Mouse (Mus musculus) CD4-positive, CD25-positive, alpha-beta regulatory T cell (primary cell): Measurements from ENCODE around the gene Abca17. TPM values are rescaled to one million over a fixed set of nuclear protein-coding genes. Genes with fewer than 3 reads are reported as not detected.

ENCODE experiments used
- polyA plus RNA-seq: library from polyadenylated mRNA; unstranded; fragments of 100-300 nt; shearing (Covaris generic); gene quantifications from one replicate; pipeline ENCODE4 v1.2.1, GENCODE M21; 2017

Gene Abca17
- polyA plus RNA-seq = 0.20 TPM

DNA sequence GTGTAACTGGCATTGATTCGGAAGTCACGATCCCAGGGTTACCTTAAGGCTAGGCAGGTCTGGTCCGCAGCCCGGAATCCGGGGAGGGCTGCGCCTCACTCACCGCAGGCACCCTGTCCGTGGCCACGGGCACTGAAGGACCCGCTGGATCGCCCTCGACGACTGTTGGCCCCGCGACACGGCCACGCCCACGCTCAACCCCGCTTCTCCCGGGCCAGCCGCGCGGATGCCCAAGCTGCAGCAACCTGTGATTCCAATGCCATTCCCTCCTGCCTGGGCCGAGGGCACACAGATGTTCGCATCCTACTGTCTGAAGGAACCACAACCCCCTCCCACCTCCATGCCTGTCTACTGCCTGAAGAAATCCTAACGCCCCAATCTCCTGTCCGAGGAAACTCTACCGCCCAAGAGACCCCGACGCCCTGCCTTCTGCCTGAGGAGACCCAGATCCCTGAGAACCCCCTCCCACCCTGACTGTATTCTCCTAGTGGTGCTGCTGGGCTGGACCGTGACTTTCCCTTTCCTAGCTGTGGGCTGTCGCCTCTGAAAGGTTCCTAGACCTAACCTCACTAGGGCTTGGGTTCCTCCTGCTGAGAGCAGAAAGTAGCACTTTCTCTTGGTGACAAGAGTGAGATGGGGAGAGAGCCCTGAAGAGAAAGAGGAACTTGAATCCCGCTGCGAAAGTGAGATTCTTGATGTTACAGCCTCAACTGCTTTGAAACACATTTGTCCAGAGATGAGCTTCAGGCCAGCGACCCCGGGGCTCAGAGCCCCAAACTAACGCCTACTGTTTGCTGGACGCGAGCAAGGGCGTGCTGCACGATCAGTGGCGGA, at the start of gene Abca17:
TSS of gene Abca17 (minus strand) at position 143 of the 834 bp plus-strand sequence.

DNA sequence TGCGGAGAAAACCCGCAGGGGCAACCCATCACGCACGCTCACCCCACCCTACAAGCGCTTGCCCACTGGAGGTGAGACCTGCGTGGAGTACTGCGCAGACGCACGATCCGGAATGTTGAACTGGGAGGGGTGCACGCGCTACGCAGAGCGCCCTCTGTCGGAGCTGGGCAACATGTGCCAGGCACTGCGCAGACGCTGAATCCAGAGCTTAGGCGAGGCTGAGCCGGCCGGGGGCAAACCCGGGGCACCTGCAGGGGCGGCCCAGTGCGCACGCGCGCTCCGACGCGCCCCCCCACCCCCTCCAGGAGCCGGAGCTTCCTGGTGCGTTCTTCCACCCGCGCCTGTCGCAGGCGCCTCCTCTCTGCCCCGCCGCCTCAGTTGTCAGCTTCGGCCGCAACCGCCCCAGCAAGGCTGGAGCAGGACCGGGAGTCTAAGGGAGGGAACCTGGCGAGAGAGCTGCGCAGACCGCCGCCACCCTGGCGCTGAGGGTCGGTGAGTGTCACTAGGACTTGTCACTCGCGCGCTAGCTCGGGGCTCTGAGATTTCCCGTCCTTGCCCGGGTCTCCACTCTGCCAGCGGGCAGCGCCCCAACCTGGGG, 991 bp upstream of the Abca17 start, which contains the start of gene Abca3:
TSS of gene Abca3 (plus strand) at position 191 of the 598 bp plus-strand sequence.

DNA sequence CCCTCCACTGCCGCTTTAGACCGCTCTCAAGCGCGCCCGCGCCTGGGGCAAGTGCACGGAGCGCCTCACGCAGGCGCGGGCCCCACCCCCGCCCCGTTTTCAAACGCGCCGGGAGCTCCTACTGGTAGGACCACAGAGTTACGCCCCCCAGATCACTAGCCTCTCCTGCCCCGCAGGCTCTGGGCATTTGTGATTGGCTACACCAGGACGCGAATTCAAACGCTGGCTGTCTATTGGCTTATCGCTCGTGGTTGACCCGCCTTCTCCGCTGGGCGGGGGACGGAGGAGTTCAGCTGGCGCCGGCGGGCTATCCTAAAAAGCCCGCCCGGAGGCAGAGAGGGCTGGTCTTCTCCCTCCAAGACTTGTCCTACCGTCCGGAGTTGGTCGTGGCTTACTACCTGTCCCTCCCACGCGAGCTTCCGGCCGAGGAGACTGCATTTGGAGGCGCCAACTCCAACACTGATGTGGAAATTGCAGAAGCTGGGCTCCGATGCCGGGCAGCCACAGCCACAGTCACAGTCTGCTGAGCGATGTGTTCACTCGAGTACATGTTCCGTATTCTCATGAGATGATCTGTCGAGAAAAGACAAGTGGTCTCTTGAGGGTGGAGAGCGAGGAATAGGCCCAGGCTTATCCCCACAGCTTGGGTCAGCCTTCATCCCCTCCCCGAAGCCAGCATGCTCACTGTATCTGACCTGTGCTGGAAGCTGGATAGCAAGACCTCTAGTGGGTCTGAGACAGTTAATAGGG, 99.4 kb downstream of the Abca17 start, which contains the start of gene Ccnf:
TSS of gene Ccnf (minus strand) at position 165 of the 750 bp plus-strand sequence.

DNA sequence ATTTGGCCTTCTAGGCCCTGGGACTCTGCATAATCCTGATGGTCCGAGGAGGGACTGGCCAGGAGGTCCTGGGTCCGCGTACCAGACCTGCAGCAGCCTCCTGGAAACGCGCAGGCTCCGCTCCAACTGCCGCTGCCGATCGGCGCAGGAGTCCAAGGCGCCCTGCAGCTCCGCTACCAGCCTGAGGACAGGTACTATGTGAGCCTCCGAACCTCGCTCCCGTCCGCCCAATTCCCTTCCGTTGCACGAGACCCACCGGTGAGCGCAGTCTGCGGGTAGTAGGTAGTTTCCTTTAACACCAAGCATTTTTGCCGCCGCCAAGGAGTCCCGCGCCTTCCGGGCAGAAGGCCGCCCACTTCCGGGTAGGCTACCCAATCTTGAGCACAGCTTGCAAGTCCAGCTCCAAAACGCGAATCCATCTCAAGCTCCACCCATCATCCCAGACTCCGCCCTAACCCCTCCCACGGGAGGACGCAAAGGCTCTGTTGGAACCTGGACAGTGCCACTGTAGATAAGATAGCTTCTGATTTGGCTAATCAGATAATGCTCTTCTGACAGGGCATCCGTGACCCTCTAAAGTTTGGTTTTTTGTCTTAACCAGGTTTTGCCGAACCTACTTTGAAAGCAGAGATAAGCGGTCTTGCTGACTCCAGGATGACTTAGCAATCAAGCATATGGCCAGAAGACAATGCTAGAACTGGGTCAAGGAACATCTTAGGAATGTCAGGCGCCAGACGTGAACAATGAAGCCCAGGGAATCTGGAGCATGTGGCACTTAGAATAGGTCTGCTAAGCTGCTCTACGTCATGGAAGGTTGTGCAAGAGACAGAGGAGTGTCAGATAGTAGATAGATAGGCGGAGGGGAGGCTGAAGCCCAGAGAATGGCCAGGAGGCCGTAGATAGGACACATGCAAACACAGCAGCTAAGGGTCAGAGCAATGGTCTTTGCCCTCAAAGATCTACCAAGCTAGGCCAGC, 130.1 kb downstream of the Abca17 start, which contains the start of gene Tedc2:
TSS of gene Tedc2 (minus strand) at position 417 of the 977 bp plus-strand sequence.

Other genes with a start within 250 kb of the Abca17 start
- 46.8 TPM for gene Pdpk1, start 200.1 kb downstream of the Abca17 start, polyA plus RNA-seq
- 42.3 TPM for gene Amdhd2, start 187.3 kb downstream of the Abca17 start, polyA plus RNA-seq
- 308 TPM for gene Atp6v0c, start 181.4 kb downstream of the Abca17 start, polyA plus RNA-seq
- gene Tbc1d24, start 145.5 kb downstream of the Abca17 start, polyA plus RNA-seq = 0.80 TPM
- 0.04 TPM for gene Ntn3, start 141.5 kb downstream of the Abca17 start, polyA plus RNA-seq
- gene Tedc2, start 130.2 kb downstream of the Abca17 start, polyA plus RNA-seq = 4.0 TPM
- gene Ccnf, start 99.6 kb downstream of the Abca17 start, polyA plus RNA-seq = 2.6 TPM
- gene Abca3, start 882 bp upstream of the Abca17 start, polyA plus RNA-seq = 29.9 TPM
- 197 TPM for gene Rnps1, start 63.5 kb upstream of the Abca17 start, polyA plus RNA-seq
- 75.0 TPM for gene Eci1, start 75.6 kb upstream of the Abca17 start, polyA plus RNA-seq
- gene Dnase1l2, start 92.0 kb upstream of the Abca17 start, polyA plus RNA-seq = 3.2 TPM
- gene E4f1, start 119.2 kb upstream of the Abca17 start, polyA plus RNA-seq = 107 TPM
- gene Pgp, start 119.3 kb upstream of the Abca17 start, polyA plus RNA-seq = 42.3 TPM
- 0.31 TPM for gene Bricd5, start 122.8 kb upstream of the Abca17 start, polyA plus RNA-seq
- 26.4 TPM for gene Mlst8, start 128.0 kb upstream of the Abca17 start, polyA plus RNA-seq
- gene Caskin1, start 137.5 kb upstream of the Abca17 start, polyA plus RNA-seq = 0.18 TPM
- 84.8 TPM for gene Traf7, start 176.9 kb upstream of the Abca17 start, polyA plus RNA-seq
- gene Rab26, start 183.1 kb upstream of the Abca17 start, polyA plus RNA-seq = 4.5 TPM
- 50.6 TPM for gene Pkd1, start 198.8 kb upstream of the Abca17 start, polyA plus RNA-seq